Mouse (Mus musculus): ENCODE data around the gene Cyth1. TPM values are rescaled to one million over a fixed set of nuclear protein-coding genes. Genes with fewer than 3 reads are reported as not detected.

The Cyth1 gene
- polyA plus RNA-seq, 1 experiment: 19.5 TPM

DNA sequence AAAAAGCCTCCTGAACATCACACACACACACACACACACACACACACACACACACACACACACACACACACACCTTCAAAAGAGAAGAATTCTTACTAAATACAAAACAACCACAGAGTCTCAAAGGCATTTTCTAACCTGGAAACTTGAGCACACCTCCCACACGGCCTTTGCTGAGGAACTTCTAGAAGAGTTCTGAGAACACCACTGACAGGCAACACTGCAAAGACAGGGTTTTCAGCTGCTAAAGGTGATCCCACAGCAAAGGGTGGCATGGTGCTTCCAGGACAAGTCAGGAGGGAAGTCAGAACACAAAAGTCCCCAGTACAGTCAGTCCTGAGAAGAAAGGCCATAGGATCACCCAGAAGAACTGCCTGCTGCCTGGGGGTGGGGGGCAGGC lies 22.5 kb downstream of the Cyth1 start:
- Histone ChIP-seq H3K36me3 (ENCODE audit: control insufficient read depth, insufficient read depth, low read length) (no peaks in the 10 kb centered on the region), H3K4me1 (ENCODE audit: control insufficient read depth, insufficient read depth, low read length) (peaks cover 19% of the 10 kb centered on the region), H3K27ac (ENCODE audit: insufficient read depth, low read depth, low read length) (no peak overlapping the region), H3K4me3 (ENCODE audit: insufficient read depth, low read depth, low read length) (no peak overlapping the region), H3K27me3 (replicated peaks; ENCODE audit: control insufficient read depth, insufficient read depth, low read length) (no peaks in the 10 kb centered on the region)
- no peak for DNase-seq
- 35% methylated on average over 1 of the region's 1 CpGs for WGBS
- TF ChIP-seq CTCF (conservative IDR thresholded peaks at IDR 0.05; ENCODE audit: insufficient read depth, insufficient read length, low read depth, low read length) (no peak), POLR2A (IDR thresholded peaks at IDR 0.05; ENCODE audit: low read depth, low read length) (no peak)

DNA sequence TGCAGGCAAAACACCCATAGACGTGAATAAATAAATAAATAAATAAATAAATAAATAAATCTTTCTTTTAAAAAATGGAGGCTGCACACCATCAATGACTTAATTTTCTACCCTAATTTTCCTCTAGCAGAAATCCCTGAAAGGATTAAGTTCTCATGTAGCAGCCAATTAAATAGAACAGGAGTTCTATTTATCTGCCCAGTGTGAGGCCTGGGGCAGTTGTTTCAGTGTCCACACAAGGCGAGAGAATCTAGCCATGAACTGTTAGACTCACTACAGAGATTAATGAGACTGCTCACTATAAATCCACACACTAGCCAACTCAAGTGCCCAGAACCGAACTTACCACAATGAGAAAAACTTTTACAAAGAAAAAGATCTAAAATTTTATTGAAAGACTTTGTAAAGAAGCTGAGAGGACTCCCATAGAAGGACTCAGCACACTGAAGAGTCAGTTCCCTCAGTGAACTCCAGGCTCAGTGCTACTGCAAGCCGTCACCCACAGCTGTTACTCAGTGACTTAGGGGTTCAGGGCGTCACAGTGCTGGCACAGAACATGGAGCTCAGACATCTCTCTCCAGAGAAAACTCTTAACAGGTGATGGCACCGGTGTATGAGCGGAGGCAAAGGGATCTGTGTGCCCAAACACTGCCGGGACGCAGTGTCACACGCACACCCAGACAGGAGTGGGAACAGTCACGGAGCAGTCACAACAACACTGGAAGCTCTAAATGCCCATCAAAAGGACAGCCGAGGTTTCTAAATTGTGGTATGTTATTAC lies 23.1 kb downstream of the Cyth1 start:
- Histone ChIP-seq H3K36me3 (ENCODE audit: control insufficient read depth, insufficient read depth, low read length) (no peaks in the 10 kb centered on the region), H3K27ac (ENCODE audit: insufficient read depth, low read depth, low read length) (no peak overlapping the region), H3K4me1 (ENCODE audit: control insufficient read depth, insufficient read depth, low read length) (peaks cover 20% of the 10 kb centered on the region), H3K4me3 (ENCODE audit: insufficient read depth, low read depth, low read length) (no peak overlapping the region), H3K27me3 (replicated peaks; ENCODE audit: control insufficient read depth, insufficient read depth, low read length) (no peaks in the 10 kb centered on the region)
- WGBS: 65% methylated on average over 12 of the region's 12 CpGs
- TF ChIP-seq POLR2A (IDR thresholded peaks at IDR 0.05; ENCODE audit: low read depth, low read length): no peak
- no peak for TF ChIP-seq CTCF (conservative IDR thresholded peaks at IDR 0.05; ENCODE audit: insufficient read depth, insufficient read length, low read depth, low read length)
- no peak for DNase-seq

DNA sequence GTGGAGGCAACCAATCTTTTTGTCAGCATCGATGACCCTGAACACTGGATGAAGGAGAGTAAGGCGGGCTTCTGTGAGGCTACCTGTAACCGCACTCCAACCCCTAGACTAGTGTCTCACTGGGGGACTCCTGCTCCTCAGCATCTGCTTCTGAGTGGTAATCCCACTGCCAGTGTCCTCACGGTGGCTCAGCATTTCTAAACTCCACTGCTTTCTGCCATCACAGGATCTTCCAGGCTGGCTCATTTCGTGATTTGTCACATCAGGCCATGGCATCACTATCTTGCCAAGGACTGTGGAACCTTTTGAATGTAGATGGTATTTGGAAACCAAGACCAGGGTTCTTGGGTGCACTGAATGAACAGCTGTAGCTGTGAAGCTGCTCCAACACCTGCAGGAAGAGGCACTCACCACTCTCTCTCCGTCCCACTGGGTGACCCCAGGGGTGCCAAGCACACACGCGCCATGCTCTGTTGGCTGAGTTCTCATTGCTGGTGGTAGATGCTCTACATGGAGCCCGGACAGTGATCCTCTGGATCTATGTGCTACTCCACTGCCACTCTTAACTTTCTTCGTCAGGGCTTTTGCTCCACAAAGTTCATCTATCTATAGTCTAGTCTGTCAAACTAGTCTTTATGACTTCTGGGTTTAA lies 24.9 kb downstream of the Cyth1 start:
- WGBS: 76% methylated on average over 10 of the region's 10 CpGs
- Histone ChIP-seq H3K27ac (ENCODE audit: insufficient read depth, low read depth, low read length) (no peak overlapping the region), H3K4me3 (ENCODE audit: insufficient read depth, low read depth, low read length) (no peak overlapping the region), H3K4me1 (ENCODE audit: control insufficient read depth, insufficient read depth, low read length) (peaks cover 22% of the 10 kb centered on the region), H3K36me3 (ENCODE audit: control insufficient read depth, insufficient read depth, low read length) (no peaks in the 10 kb centered on the region), H3K27me3 (replicated peaks; ENCODE audit: control insufficient read depth, insufficient read depth, low read length) (no peaks in the 10 kb centered on the region)
- DNase-seq: no peak
- TF ChIP-seq CTCF (conservative IDR thresholded peaks at IDR 0.05; ENCODE audit: insufficient read depth, insufficient read length, low read depth, low read length) (no peak), POLR2A (IDR thresholded peaks at IDR 0.05; ENCODE audit: low read depth, low read length) (no peak)

DNA sequence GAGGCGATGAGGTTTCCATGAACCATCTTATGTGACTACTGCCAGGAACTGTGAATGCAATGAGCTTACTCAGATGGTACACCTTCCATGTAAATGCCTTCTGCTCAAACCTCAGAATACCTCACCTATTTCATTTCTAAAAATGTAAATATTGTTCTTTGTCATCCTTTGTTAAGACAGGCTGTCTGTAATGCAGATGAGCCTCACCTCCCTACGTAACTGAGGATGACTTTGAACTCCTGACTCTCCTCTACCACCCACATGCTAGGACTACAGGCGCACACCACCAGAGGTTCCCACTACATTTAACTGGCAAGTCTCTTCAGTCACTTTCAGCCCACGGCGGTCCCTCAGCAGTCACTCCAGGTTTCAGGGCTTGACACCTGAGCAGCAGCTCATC lies 25.5 kb downstream of the Cyth1 start:
- peaks cover 19% of the 10 kb centered on the region for H3K4me1 ChIP-seq (ENCODE audit: control insufficient read depth, insufficient read depth, low read length)
- TF ChIP-seq POLR2A (IDR thresholded peaks at IDR 0.05; ENCODE audit: low read depth, low read length) (no peak), CTCF (conservative IDR thresholded peaks at IDR 0.05; ENCODE audit: insufficient read depth, insufficient read length, low read depth, low read length) (no peak)
- H3K27me3 ChIP-seq (replicated peaks; ENCODE audit: control insufficient read depth, insufficient read depth, low read length): no peaks in the 10 kb centered on the region
- H3K27ac ChIP-seq (ENCODE audit: insufficient read depth, low read depth, low read length): peak overlapping the region; percentile 20; the same call in 1 of the 2 replicates
- WGBS: 80% methylated on average over 5 of the region's 5 CpGs
- no peak overlapping the region for H3K4me3 ChIP-seq (ENCODE audit: insufficient read depth, low read depth, low read length)
- DNase-seq: no peak
- H3K36me3 ChIP-seq (ENCODE audit: control insufficient read depth, insufficient read depth, low read length): no peaks in the 10 kb centered on the region

DNA sequence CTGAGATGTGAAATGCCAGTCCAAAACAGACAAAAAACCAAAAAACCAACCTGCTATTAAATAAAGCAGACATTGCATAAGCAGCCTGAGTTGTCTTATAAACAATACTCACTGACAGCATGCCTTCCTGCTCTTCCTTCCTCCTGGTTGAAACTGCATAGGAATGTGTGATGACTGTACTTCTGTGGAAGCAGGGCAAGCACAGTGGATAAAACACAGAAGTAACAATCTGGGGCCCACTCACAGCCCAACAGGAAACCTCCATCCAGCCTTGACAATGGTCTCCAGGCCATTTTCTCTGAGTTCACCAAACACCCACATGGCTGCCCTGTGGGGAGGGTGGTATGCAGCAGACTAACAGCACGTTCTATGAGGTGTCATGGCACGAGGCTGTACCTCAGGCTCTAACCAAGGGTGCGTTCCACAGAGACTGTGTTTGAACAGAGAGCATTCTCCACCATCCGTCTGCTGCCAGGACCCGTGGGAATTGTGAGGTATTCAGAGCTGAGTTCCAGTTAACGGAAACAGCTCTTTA lies 26.0 kb downstream of the Cyth1 start:
- no peaks in the 10 kb centered on the region for H3K36me3 ChIP-seq (ENCODE audit: control insufficient read depth, insufficient read depth, low read length)
- peaks cover 19% of the 10 kb centered on the region for H3K4me1 ChIP-seq (ENCODE audit: control insufficient read depth, insufficient read depth, low read length)
- no peak for TF ChIP-seq POLR2A (IDR thresholded peaks at IDR 0.05; ENCODE audit: low read depth, low read length)
- TF ChIP-seq CTCF (conservative IDR thresholded peaks at IDR 0.05; ENCODE audit: insufficient read depth, insufficient read length, low read depth, low read length): no peak
- H3K27me3 ChIP-seq (replicated peaks; ENCODE audit: control insufficient read depth, insufficient read depth, low read length): no peaks in the 10 kb centered on the region
- peak; percentile 38 for DNase-seq
- H3K27ac ChIP-seq (ENCODE audit: insufficient read depth, low read depth, low read length): peak overlapping the region; percentile 20
- WGBS: 55% methylated on average over 6 of the region's 6 CpGs
- H3K4me3 ChIP-seq (ENCODE audit: insufficient read depth, low read depth, low read length): no peak overlapping the region

DNA sequence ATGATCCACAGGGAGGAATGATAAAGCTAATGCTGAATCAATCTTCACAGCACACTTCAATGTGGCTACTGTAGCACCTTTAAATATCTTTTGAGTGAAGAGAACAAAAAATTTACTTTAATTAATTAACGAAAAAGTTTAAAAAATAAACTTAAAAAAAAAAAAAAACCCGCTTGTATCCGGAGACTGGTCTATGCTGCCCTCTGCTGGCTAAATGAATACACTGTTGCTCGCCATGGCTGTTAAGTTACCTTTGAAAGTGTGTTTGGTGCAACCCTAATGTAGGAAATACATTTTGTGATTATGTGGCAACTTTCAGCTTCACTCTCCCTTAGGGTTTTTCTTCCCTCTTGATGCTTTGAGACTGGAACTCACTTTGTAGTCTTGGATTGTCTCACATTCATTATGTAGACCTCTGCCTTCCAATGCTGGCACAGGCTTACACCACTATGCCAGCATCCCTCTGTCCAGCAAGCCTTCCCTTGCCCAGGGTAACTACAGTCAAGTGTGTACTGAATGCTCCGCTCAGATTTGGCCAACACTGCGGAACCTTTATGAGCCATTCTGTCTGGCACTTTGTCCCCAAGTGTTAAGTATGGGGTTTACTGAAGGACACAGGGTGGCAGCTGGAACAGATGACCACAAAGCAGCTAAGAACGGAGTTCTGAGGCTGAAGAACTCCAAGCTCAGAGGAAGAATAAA lies 27.7 kb downstream of the Cyth1 start:
- H3K4me3 ChIP-seq (ENCODE audit: insufficient read depth, low read depth, low read length): no peak overlapping the region
- TF ChIP-seq CTCF (conservative IDR thresholded peaks at IDR 0.05; ENCODE audit: insufficient read depth, insufficient read length, low read depth, low read length): peak; percentile 53
- TF ChIP-seq POLR2A (IDR thresholded peaks at IDR 0.05; ENCODE audit: low read depth, low read length): no peak
- peak; percentile 68 for DNase-seq
- no peaks in the 10 kb centered on the region for H3K27me3 ChIP-seq (replicated peaks; ENCODE audit: control insufficient read depth, insufficient read depth, low read length)
- H3K4me1 ChIP-seq (ENCODE audit: control insufficient read depth, insufficient read depth, low read length): peaks cover 14% of the 10 kb centered on the region
- 18% methylated on average over 7 of the region's 7 CpGs for WGBS
- no peaks in the 10 kb centered on the region for H3K36me3 ChIP-seq (ENCODE audit: control insufficient read depth, insufficient read depth, low read length)
- no peak overlapping the region for H3K27ac ChIP-seq (ENCODE audit: insufficient read depth, low read depth, low read length)

Data from kidney, adult 2 months (tissue).